Mouse (Mus musculus): ENCODE measurements around the gene Stmn3.
A peak's percentile ranks its signal among the peaks of the same experiment; 100 is the strongest.

The Stmn3 gene

GRCm38 (mm10) chr2:181279968-181280367 is 34.3 kb downstream of the Stmn3 start:
- no peak for DNase-seq

GRCm38 (mm10) chr2:181277866-181278265 is 36.4 kb downstream of the Stmn3 start:
- DNase-seq = no peak

- DNase-seq = peak; percentile 58 to 84
Observed at GRCm38 (mm10) chr2:181276766-181277165, 37.5 kb downstream of the Stmn3 start.

- DNase-seq = no peak
Observed at GRCm38 (mm10) chr2:181274639-181275038, 39.7 kb downstream of the Stmn3 start.

- no peak for DNase-seq
Observed at GRCm38 (mm10) chr2:181273829-181274228, 40.5 kb downstream of the Stmn3 start.

GRCm38 (mm10) chr2:181272092-181272491 is 42.2 kb downstream of the Stmn3 start:
- DNase-seq = no peak

DNA sequence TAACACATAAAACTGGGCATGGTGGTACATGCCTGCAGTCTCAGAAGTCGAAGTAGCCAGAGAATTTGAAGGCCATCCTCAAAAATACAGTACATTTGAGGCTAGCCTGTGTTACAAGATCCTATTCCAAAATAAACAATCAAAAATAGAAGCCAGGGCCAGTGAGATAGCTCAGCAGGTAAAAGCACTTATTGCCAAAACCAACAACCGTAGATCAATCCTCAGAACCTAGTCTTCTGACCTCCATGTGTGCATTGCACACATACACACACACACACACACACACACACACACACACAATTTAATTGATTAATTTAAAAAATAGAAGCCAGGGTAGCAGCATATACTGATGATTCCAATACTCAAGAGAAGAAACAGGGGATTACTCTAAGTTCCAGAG is 47.5 kb downstream of the Stmn3 start:
- no peak for DNase-seq
